Mouse (Mus musculus) forebrain, embryonic 15.5 days (tissue): Measurements from ENCODE around the gene Fasn. TPM values are rescaled to one million over a fixed set of nuclear protein-coding genes. Genes with fewer than 3 reads are reported as not detected.
"Not testable (repeated sequence)": the region's sequence is repeated elsewhere in the genome, so short reads cannot be mapped to it uniquely, and the experiment has no call there.

Source experiments
- ATAC-seq: fragments of 200-750 bp; cut with Nextera tagmentation; replicated peaks from 2 replicates; pipeline ENCODE4 v1.8.0; 2017; ENCODE audit warnings: mild to moderate bottlenecking, moderate TSS enrichment, moderate library complexity
- H3K27ac ChIP-seq: fragments of 300-500 bp; sonication (generic); replicated peaks from 2 replicates; pipeline ENCODE4 v1.5.1; 2015; ENCODE audit warnings: mild to moderate bottlenecking, inconsistent platforms
- H3K27me3 ChIP-seq: fragments of 300-500 bp; sonication (generic); 2 replicates; pipeline ENCODE4 v1.6.1; 2015; ENCODE audit warnings: inconsistent platforms
- H3K36me3 ChIP-seq: fragments of 300-500 bp; sonication (generic); 2 replicates; pipeline ENCODE4 v1.6.1; 2015; ENCODE audit warnings: mild to moderate bottlenecking, inconsistent platforms
- H3K4me1 ChIP-seq: fragments of 300-500 bp; sonication (generic); 2 replicates; pipeline ENCODE4 v1.6.1; 2015; ENCODE audit warnings: inconsistent platforms
- H3K4me2 ChIP-seq: fragments of 300-500 bp; sonication (generic); replicated peaks from 2 replicates; pipeline ENCODE4 v1.6.1; 2015; ENCODE audit warnings: mild to moderate bottlenecking, inconsistent platforms
- H3K4me3 ChIP-seq: fragments of 300-500 bp; sonication (generic); 2 replicates; pipeline ENCODE4 v1.5.1; 2015; ENCODE audit warnings: mild to moderate bottlenecking, inconsistent platforms
- H3K9ac ChIP-seq: fragments of 300-500 bp; sonication (generic); replicated peaks from 2 replicates; pipeline ENCODE4 v1.6.1; 2015; ENCODE audit warnings: mild to moderate bottlenecking, inconsistent platforms
- H3K9me3 ChIP-seq: fragments of 300-500 bp; sonication (generic); 2 replicates; pipeline ENCODE4 v1.6.1; 2016; ENCODE audit warnings: inconsistent platforms
- WGBS: fragments of 180-500 bp; shearing (Covaris S2); methylation state at CpG from one replicate; pipeline ENCODE4 v1.1.7; 2015; ENCODE audit warnings: mixed read lengths; 5-methylcytosine and 5-hydroxymethylcytosine counted together
- polyA plus RNA-seq: library from polyadenylated mRNA; unstranded; fragments of >200 nt; fragmentation: Nextera tagmentation; extraction: Ambion mirVana; gene quantifications from 2 replicates; pipeline ENCODE4 v1.2.1, GENCODE M21; 2015

Gene Fasn
- polyA plus RNA-seq, 1 experiment from 2014 or later: 80.6 TPM

GRCm38 (mm10) chr11:120788460-120788859, 35.9 kb downstream of the Fasn start:
- H3K27me3 ChIP-seq, H3K9ac ChIP-seq, H3K9me3 ChIP-seq, ATAC-seq, H3K4me2 ChIP-seq, H3K4me3 ChIP-seq, H3K27ac ChIP-seq: not testable (repeated sequence)
- H3K36me3 ChIP-seq: peaks cover 67% of the 10 kb centered on the region
- 91% methylated on average over 10 of the region's 10 CpGs for WGBS
- H3K4me1 ChIP-seq: peaks cover 18% of the 10 kb centered on the region

GRCm38 (mm10) chr11:120785145-120785544, 39.2 kb downstream of the Fasn start:
- no peaks in the 10 kb centered on the region for H3K27me3 ChIP-seq
- peak overlapping the region; percentile 81 for H3K9ac ChIP-seq
- H3K4me1 ChIP-seq: peaks cover 32% of the 10 kb centered on the region
- H3K4me2 ChIP-seq: peak overlapping the region; percentile 87
- H3K9me3 ChIP-seq: no peaks in the 10 kb centered on the region
- WGBS: 35% methylated on average over 9 of the region's 9 CpGs
- ATAC-seq: no peak
- H3K27ac ChIP-seq: no peak overlapping the region
- H3K36me3 ChIP-seq: peaks cover 49% of the 10 kb centered on the region
- H3K4me3 ChIP-seq: peak overlapping the region; percentile 72

GRCm38 (mm10) chr11:120784064-120784791, 40.1 kb downstream of the Fasn start, which contains the start of the genes Rfng and Gps1:
Rfng (minus strand) TSS chr11:120784207.
Gps1 (plus strand) TSS chr11:120784272.
- Histone ChIP-seq H3K4me1 (peaks cover 32% of the 10 kb centered on the region), H3K36me3 (peaks cover 47% of the 10 kb centered on the region), H3K9me3 (no peaks in the 10 kb centered on the region), H3K27ac (peak within 1 kb of the TSS; percentile 65), H3K27me3 (no peaks in the 10 kb centered on the region), H3K4me3 (peak within 1 kb of the TSS; percentile 72), H3K9ac (peak within 1 kb of the TSS; percentile 81), H3K4me2 (peak within 1 kb of the TSS; percentile 87)
- WGBS: under 1% methylated on average over 83 of the region's 107 CpGs
- ATAC-seq: peak; percentile 86

GRCm38 (mm10) chr11:120783426-120784063, 40.8 kb downstream of the Fasn start:
- Histone ChIP-seq H3K4me3 (peak overlapping the region; percentile 72), H3K27me3 (no peaks in the 10 kb centered on the region), H3K27ac (peak overlapping the region; percentile 65), H3K9ac (peak overlapping the region; percentile 81), H3K4me1 (peaks cover 32% of the 10 kb centered on the region), H3K9me3 (no peaks in the 10 kb centered on the region), H3K4me2 (peak overlapping the region; percentile 87), H3K36me3 (peaks cover 47% of the 10 kb centered on the region)
- 2% methylated on average over 42 of the region's 42 CpGs for WGBS
- peak; percentile 44 for ATAC-seq

GRCm38 (mm10) chr11:120781361-120781760, 43.0 kb downstream of the Fasn start:
- not testable (repeated sequence) for H3K27me3 ChIP-seq, H3K9me3 ChIP-seq, H3K4me2 ChIP-seq, H3K9ac ChIP-seq, H3K27ac ChIP-seq, H3K4me3 ChIP-seq, ATAC-seq
- peaks cover 33% of the 10 kb centered on the region for H3K4me1 ChIP-seq
- H3K36me3 ChIP-seq: peaks cover 25% of the 10 kb centered on the region
- WGBS: 95% methylated on average over 6 of the region's 6 CpGs

- WGBS: 88% methylated on average over 1 of the region's 1 CpGs
Measured at GRCm38 (mm10) chr11:120779876-120780275, 44.5 kb downstream of the Fasn start.

GRCm38 (mm10) chr11:120777123-120777522, 47.2 kb downstream of the Fasn start:
- Histone ChIP-seq H3K27me3 (no peaks in the 10 kb centered on the region), H3K4me2 (no peak overlapping the region), H3K27ac (no peak overlapping the region), H3K9ac (no peak overlapping the region), H3K4me3 (no peak overlapping the region), H3K9me3 (no peaks in the 10 kb centered on the region), H3K4me1 (peaks cover 4% of the 10 kb centered on the region; the same call in 1 of the 2 replicates), H3K36me3 (peaks cover 20% of the 10 kb centered on the region; the same call in 1 of the 2 replicates)
- 28% methylated on average over 6 of the region's 6 CpGs for WGBS
- no peak for ATAC-seq

More at GRCm38 (mm10) chr11:120779876-120780275, 44.5 kb downstream of the Fasn start:
- Histone ChIP-seq H3K4me1 (peaks cover 23% of the 10 kb centered on the region), H3K4me2 (no peak overlapping the region), H3K27ac (no peak overlapping the region), H3K4me3 (no peak overlapping the region), H3K9ac (no peak overlapping the region), H3K9me3 (no peaks in the 10 kb centered on the region), H3K36me3 (peaks cover 24% of the 10 kb centered on the region; the same call in 1 of the 2 replicates), H3K27me3 (no peaks in the 10 kb centered on the region)
- ATAC-seq: no peak

GRCm38 (mm10) chr11:120775774-120776469, 48.4 kb downstream of the Fasn start:
- H3K27ac ChIP-seq: no peak overlapping the region
- WGBS: 29% methylated on average over 15 of the region's 15 CpGs
- ATAC-seq: peak; percentile 66
- H3K4me2 ChIP-seq: no peak overlapping the region
- H3K36me3 ChIP-seq: peaks cover 15% of the 10 kb centered on the region; the same call in 1 of the 2 replicates
- peaks cover 3% of the 10 kb centered on the region; the same call in 1 of the 2 replicates for H3K4me1 ChIP-seq
- H3K9ac ChIP-seq: no peak overlapping the region
- H3K9me3 ChIP-seq: no peaks in the 10 kb centered on the region
- no peak overlapping the region for H3K4me3 ChIP-seq
- no peaks in the 10 kb centered on the region for H3K27me3 ChIP-seq

- WGBS: 89% methylated on average over 7 of the region's 7 CpGs
- Histone ChIP-seq H3K27ac (no peak overlapping the region), H3K9ac (no peak overlapping the region), H3K4me1 (peaks cover 3% of the 10 kb centered on the region; the same call in 1 of the 2 replicates), H3K36me3 (no peaks in the 10 kb centered on the region), H3K4me3 (no peak overlapping the region), H3K27me3 (no peaks in the 10 kb centered on the region), H3K9me3 (no peaks in the 10 kb centered on the region), H3K4me2 (no peak overlapping the region)
- no peak for ATAC-seq
Measured at GRCm38 (mm10) chr11:120773463-120774190, 50.7 kb downstream of the Fasn start.

GRCm38 (mm10) chr11:120772749-120773148, 51.6 kb downstream of the Fasn start:
- Histone ChIP-seq H3K9ac (no peak overlapping the region), H3K9me3 (no peaks in the 10 kb centered on the region), H3K4me2 (no peak overlapping the region), H3K4me3 (no peak overlapping the region), H3K27me3 (no peaks in the 10 kb centered on the region), H3K36me3 (no peaks in the 10 kb centered on the region), H3K27ac (no peak overlapping the region), H3K4me1 (peaks cover 3% of the 10 kb centered on the region; the same call in 1 of the 2 replicates)
- no peak for ATAC-seq
- WGBS: 86% methylated on average over 3 of the region's 3 CpGs

GRCm38 (mm10) chr11:120768206-120768605, 56.1 kb downstream of the Fasn start:
- 34% methylated on average over 1 of the region's 1 CpGs for WGBS
- H3K9ac ChIP-seq: no peak overlapping the region
- no peaks in the 10 kb centered on the region for H3K9me3 ChIP-seq
- no peak overlapping the region for H3K27ac ChIP-seq
- H3K4me3 ChIP-seq: no peak overlapping the region
- H3K4me2 ChIP-seq: no peak overlapping the region
- ATAC-seq: no peak
- no peaks in the 10 kb centered on the region for H3K27me3 ChIP-seq
- no peaks in the 10 kb centered on the region for H3K4me1 ChIP-seq
- H3K36me3 ChIP-seq: no peaks in the 10 kb centered on the region
